Mouse (Mus musculus): Measurements from ENCODE around the gene Arhgdia. TPM values are rescaled to one million over a fixed set of nuclear protein-coding genes. Genes with fewer than 3 reads are reported as not detected.

The Arhgdia gene
- polyA plus RNA-seq, 1 experiment = 1,072 TPM

DNA sequence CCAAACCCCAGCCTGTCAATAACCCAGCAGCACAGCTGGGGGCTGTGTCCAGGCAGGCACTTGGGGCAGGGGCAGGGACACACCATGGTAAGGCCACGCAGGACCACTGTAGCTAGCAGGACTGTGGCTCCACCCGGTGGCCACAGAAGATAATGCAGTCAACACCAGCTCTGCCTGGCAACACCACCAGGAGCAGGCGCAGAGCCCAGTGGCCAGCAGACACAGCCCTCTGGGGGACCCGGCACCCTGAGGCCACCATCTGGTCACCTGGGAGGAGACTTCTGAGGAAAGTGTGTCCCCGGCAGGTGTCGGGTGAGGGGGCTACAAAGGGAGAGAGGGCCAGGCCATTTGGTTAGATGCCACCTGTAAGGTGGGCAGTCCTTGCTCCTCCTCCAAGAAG is 31.3 kb upstream of the Arhgdia start:
- Histone ChIP-seq H3K27me3 (ENCODE audit: control insufficient read depth, insufficient read depth, insufficient read length) (no peaks in the 10 kb centered on the region), H3K79me3 (ENCODE audit: low read depth) (peaks cover 18% of the 10 kb centered on the region), H3K36me3 (ENCODE audit: control insufficient read depth, insufficient read depth) (peaks cover 40% of the 10 kb centered on the region), H3ac (ENCODE audit: control insufficient read depth, insufficient read length, low read depth) (no peak overlapping the region), H3K4me3 (ENCODE audit: insufficient read depth, poor library complexity, severe bottlenecking) (no peak overlapping the region), H3K79me2 (ENCODE audit: control insufficient read depth, insufficient read depth) (peaks cover 28% of the 10 kb centered on the region)
- TF ChIP-seq CTCF (IDR thresholded peaks at IDR 0.05; ENCODE audit: control insufficient read depth, insufficient read depth, insufficient read length) (peak; percentile 93), MAX (IDR thresholded peaks at IDR 0.05) (no peak)

DNA sequence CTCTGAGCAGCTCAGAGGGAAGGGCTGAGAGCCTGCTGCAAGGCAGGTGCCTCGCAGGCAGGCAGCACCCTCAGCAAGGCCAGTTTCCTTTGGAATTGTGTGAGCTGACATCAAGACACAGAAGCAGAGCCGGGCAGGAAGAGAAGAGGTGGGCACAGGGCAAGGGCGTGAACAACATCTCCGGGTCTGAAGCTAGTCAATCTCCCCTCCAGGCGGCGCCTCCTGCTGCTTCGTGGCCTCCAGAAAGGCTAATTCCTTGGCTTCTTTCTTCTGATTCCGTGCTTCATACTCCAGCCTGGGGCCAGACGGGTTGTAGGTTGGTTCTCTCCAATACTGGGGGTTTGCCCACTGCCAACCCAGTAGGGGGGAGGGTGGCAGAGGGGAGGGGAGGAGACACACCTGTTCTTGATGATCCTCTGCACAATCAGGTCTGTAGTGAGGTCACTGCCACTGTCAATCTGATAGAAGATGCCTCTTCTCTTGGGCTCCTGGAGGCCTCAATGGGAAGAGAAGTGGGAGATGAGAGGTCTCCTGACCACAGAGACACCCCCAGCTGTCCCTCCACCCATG is 29.1 kb upstream of the Arhgdia start:
- peaks cover 5% of the 10 kb centered on the region for H3K79me3 ChIP-seq (ENCODE audit: low read depth)
- H3K79me2 ChIP-seq (ENCODE audit: control insufficient read depth, insufficient read depth) = peaks cover 7% of the 10 kb centered on the region
- no peak overlapping the region for H3K4me3 ChIP-seq (ENCODE audit: insufficient read depth, poor library complexity, severe bottlenecking)
- no peak for TF ChIP-seq MAX (IDR thresholded peaks at IDR 0.05)
- no peak for TF ChIP-seq CTCF (IDR thresholded peaks at IDR 0.05; ENCODE audit: control insufficient read depth, insufficient read depth, insufficient read length)
- no peak for TF ChIP-seq CEBPB (IDR thresholded peaks at IDR 0.05; ENCODE audit: low read depth)
- TF ChIP-seq MYOG (IDR thresholded peaks at IDR 0.05; ENCODE audit: control insufficient read depth, extremely low read depth, insufficient read length) = no peak
- no peak for TF ChIP-seq MYOD1 (IDR thresholded peaks at IDR 0.05; ENCODE audit: control insufficient read depth, insufficient read length, low read depth)
- no peaks in the 10 kb centered on the region for H3K27me3 ChIP-seq (ENCODE audit: control insufficient read depth, insufficient read depth, insufficient read length)
- peaks cover 45% of the 10 kb centered on the region for H3K36me3 ChIP-seq (ENCODE audit: control insufficient read depth, insufficient read depth)
- H3ac ChIP-seq (ENCODE audit: control insufficient read depth, insufficient read length, low read depth) = no peak overlapping the region

DNA sequence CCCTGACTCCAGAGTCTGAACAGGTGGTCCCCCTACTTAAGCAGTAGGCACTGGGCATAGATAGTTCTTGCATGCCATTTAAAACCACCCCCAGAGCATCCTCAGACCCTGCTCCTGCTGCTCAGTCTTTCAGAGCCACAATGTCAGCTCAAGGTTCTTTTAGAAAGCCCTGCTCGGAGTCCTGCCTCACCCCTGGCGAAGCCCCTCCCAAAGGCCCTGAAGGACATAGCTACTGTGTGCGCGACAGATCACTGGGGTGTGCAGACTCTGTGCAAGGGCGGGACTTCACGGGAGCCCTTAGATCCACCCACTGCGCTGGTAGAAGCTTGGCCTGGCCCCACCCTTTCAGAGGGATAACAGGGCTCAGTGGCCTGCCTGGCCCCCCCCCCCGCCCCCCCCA is 27.8 kb upstream of the Arhgdia start:
- Histone ChIP-seq H3ac (ENCODE audit: control insufficient read depth, insufficient read length, low read depth) (no peak overlapping the region), H3K79me2 (ENCODE audit: control insufficient read depth, insufficient read depth) (no peaks in the 10 kb centered on the region), H3K4me3 (ENCODE audit: insufficient read depth, poor library complexity, severe bottlenecking) (no peak overlapping the region), H3K27me3 (ENCODE audit: control insufficient read depth, insufficient read depth, insufficient read length) (no peaks in the 10 kb centered on the region), H3K36me3 (ENCODE audit: control insufficient read depth, insufficient read depth) (peaks cover 42% of the 10 kb centered on the region), H3K79me3 (ENCODE audit: low read depth) (no peaks in the 10 kb centered on the region)
- TF ChIP-seq MAX (IDR thresholded peaks at IDR 0.05) (no peak), USF1 (IDR thresholded peaks at IDR 0.05; ENCODE audit: low read depth) (no peak), FOSL1 (IDR thresholded peaks at IDR 0.05; ENCODE audit: insufficient read depth, low read length, poor library complexity, severe bottlenecking) (no peak), MYOG (IDR thresholded peaks at IDR 0.05; ENCODE audit: control insufficient read depth, extremely low read depth, insufficient read length) (no peak), CEBPB (IDR thresholded peaks at IDR 0.05; ENCODE audit: low read depth) (no peak), CTCF (IDR thresholded peaks at IDR 0.05; ENCODE audit: control insufficient read depth, insufficient read depth, insufficient read length) (no peak), MYOD1 (IDR thresholded peaks at IDR 0.05; ENCODE audit: control insufficient read depth, insufficient read length, low read depth) (no peak)

GRCm38 (mm10) chr11:120608241-120609034 is 27.0 kb upstream of the Arhgdia start, which contains the start of gene Npb:
Npb (plus strand) TSS chr11:120608477.
- Histone ChIP-seq H3K36me3 (ENCODE audit: control insufficient read depth, insufficient read depth) (peaks cover 48% of the 10 kb centered on the region), H3K4me3 (ENCODE audit: insufficient read depth, poor library complexity, severe bottlenecking) (no peak within 1 kb of the TSS), H3ac (ENCODE audit: control insufficient read depth, insufficient read length, low read depth) (no peak within 1 kb of the TSS), H3K27me3 (ENCODE audit: control insufficient read depth, insufficient read depth, insufficient read length) (no peaks in the 10 kb centered on the region), H3K79me3 (ENCODE audit: low read depth) (no peaks in the 10 kb centered on the region), H3K79me2 (ENCODE audit: control insufficient read depth, insufficient read depth) (no peaks in the 10 kb centered on the region)
- TF ChIP-seq CEBPB (IDR thresholded peaks at IDR 0.05; ENCODE audit: low read depth) = no peak

DNA sequence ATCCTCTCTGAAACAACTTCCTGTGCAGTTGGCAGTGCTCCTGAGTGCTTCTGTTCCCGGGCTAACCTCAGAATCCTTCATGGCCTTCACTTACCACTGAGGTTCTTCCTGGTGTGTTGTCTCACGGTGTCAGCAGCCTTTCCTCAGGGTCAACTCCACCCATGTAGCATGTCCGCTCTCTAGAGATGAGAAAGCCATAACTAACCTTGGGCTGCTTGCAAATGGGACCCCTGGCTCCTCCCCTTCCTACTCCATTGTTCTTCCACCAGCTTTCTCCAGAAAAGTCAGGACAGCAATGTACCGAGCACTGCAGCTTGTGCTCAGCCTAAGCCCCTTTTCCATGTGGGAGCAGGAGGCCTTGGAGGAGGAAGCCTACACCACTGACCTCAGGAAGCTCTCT is 25.3 kb upstream of the Arhgdia start:
- Histone ChIP-seq H3K4me3 (ENCODE audit: insufficient read depth, poor library complexity, severe bottlenecking) (no peak overlapping the region), H3K36me3 (ENCODE audit: control insufficient read depth, insufficient read depth) (peaks cover 47% of the 10 kb centered on the region), H3K79me2 (ENCODE audit: control insufficient read depth, insufficient read depth) (no peaks in the 10 kb centered on the region), H3K27me3 (ENCODE audit: control insufficient read depth, insufficient read depth, insufficient read length) (no peaks in the 10 kb centered on the region), H3ac (ENCODE audit: control insufficient read depth, insufficient read length, low read depth) (no peak overlapping the region), H3K79me3 (ENCODE audit: low read depth) (no peaks in the 10 kb centered on the region)
- TF ChIP-seq CTCF (IDR thresholded peaks at IDR 0.05; ENCODE audit: control insufficient read depth, insufficient read depth, insufficient read length) (no peak), MYOG (IDR thresholded peaks at IDR 0.05; ENCODE audit: control insufficient read depth, extremely low read depth, insufficient read length) (no peak), MYOD1 (IDR thresholded peaks at IDR 0.05; ENCODE audit: control insufficient read depth, insufficient read length, low read depth) (no peak), USF1 (IDR thresholded peaks at IDR 0.05; ENCODE audit: low read depth) (no peak), MAX (IDR thresholded peaks at IDR 0.05) (no peak), CEBPB (IDR thresholded peaks at IDR 0.05; ENCODE audit: low read depth) (no peak), FOSL1 (IDR thresholded peaks at IDR 0.05; ENCODE audit: insufficient read depth, low read length, poor library complexity, severe bottlenecking) (no peak)

- H3ac ChIP-seq (ENCODE audit: control insufficient read depth, insufficient read length, low read depth) = no peak overlapping the region
Observed at GRCm38 (mm10) chr11:120605667-120606066, 24.2 kb upstream of the Arhgdia start.

More at GRCm38 (mm10) chr11:120605667-120606066, 24.2 kb upstream of the Arhgdia start:
- Histone ChIP-seq H3K4me3 (ENCODE audit: insufficient read depth, poor library complexity, severe bottlenecking) (no peak overlapping the region), H3K36me3 (ENCODE audit: control insufficient read depth, insufficient read depth) (peaks cover 48% of the 10 kb centered on the region), H3K79me3 (ENCODE audit: low read depth) (peaks cover 1% of the 10 kb centered on the region), H3K79me2 (ENCODE audit: control insufficient read depth, insufficient read depth) (peaks cover 7% of the 10 kb centered on the region), H3K27me3 (ENCODE audit: control insufficient read depth, insufficient read depth, insufficient read length) (no peaks in the 10 kb centered on the region)
- TF ChIP-seq MYOD1 (IDR thresholded peaks at IDR 0.05; ENCODE audit: control insufficient read depth, insufficient read length, low read depth) (no peak), CTCF (IDR thresholded peaks at IDR 0.05; ENCODE audit: control insufficient read depth, insufficient read depth, insufficient read length) (no peak), MAX (IDR thresholded peaks at IDR 0.05) (no peak), USF1 (IDR thresholded peaks at IDR 0.05; ENCODE audit: low read depth) (no peak), CEBPB (IDR thresholded peaks at IDR 0.05; ENCODE audit: low read depth) (no peak), FOSL1 (IDR thresholded peaks at IDR 0.05; ENCODE audit: insufficient read depth, low read length, poor library complexity, severe bottlenecking) (no peak), MYOG (IDR thresholded peaks at IDR 0.05; ENCODE audit: control insufficient read depth, extremely low read depth, insufficient read length) (no peak)

All from C2C12 (cell line).